Mouse (Mus musculus) erythroblast, embryonic 14.5 days (primary cell): ENCODE results near the gene Mmab.

ENCODE experiments used
- GATA1 ChIP-seq: IDR thresholded peaks from 2 replicates; pipeline ENCODE4 v1.6.1; 2012; ENCODE audit warnings: low read length, inconsistent platforms, mixed read lengths
- TAL1 ChIP-seq: IDR thresholded peaks from 3 replicates; pipeline ENCODE4 v1.6.1; 2012; ENCODE audit warnings: low read length, inconsistent platforms, mixed read lengths

- TF ChIP-seq GATA1: no peak
- no peak for TF ChIP-seq TAL1
These were observed 24.1 kb upstream of the Mmab start for GRCm38 (mm10) chr5:114468007-114468406.
